Mouse (Mus musculus) heart, embryonic 13.5 days (tissue): ENCODE data around the gene Plscr3. TPM values are rescaled to one million over a fixed set of nuclear protein-coding genes. Genes with fewer than 3 reads are reported as not detected.

Experiments used
- ATAC-seq: fragments of 200-750 bp; cut with Nextera tagmentation; 2 replicates; pipeline ENCODE4 v1.8.0; 2017; ENCODE audit warnings: moderate TSS enrichment; ENCODE audit not compliant: insufficient number of reproducible peaks, low FRiP score, low TSS enrichment; ENCODE audit errors: extremely low read depth
- H3K27ac ChIP-seq: fragments of 300-500 bp; sonication (generic); replicated peaks from 2 replicates; pipeline ENCODE4 v1.5.1; 2015; ENCODE audit warnings: moderate library complexity, mild to moderate bottlenecking, inconsistent platforms
- H3K27me3 ChIP-seq: fragments of 300-500 bp; sonication (generic); replicated peaks from 2 replicates; pipeline ENCODE4 v1.6.1; 2015; ENCODE audit warnings: mild to moderate bottlenecking, inconsistent platforms
- H3K36me3 ChIP-seq: fragments of 300-500 bp; sonication (generic); 2 replicates; pipeline ENCODE4 v1.6.1; 2015; ENCODE audit warnings: mild to moderate bottlenecking, inconsistent platforms
- H3K4me1 ChIP-seq: fragments of 300-500 bp; sonication (generic); 2 replicates; pipeline ENCODE4 v1.6.1; 2015; ENCODE audit warnings: inconsistent platforms
- H3K4me2 ChIP-seq: fragments of 300-500 bp; sonication (generic); 2 replicates; pipeline ENCODE4 v1.6.1; 2015; ENCODE audit warnings: inconsistent platforms, mild to moderate bottlenecking, moderate library complexity
- H3K4me3 ChIP-seq: fragments of 300-500 bp; sonication (generic); 2 replicates; pipeline ENCODE4 v1.5.1; 2015; ENCODE audit warnings: moderate library complexity, mild to moderate bottlenecking, inconsistent platforms
- H3K9ac ChIP-seq: fragments of 300-500 bp; sonication (generic); 2 replicates; pipeline ENCODE4 v1.6.1; 2015; ENCODE audit warnings: inconsistent platforms, mild to moderate bottlenecking, moderate library complexity
- H3K9me3 ChIP-seq: fragments of 300-500 bp; sonication (generic); 2 replicates; pipeline ENCODE4 v1.6.1; 2016; ENCODE audit warnings: inconsistent platforms
- WGBS: fragments of 180-500 bp; shearing (Covaris S2); methylation state at CpG from one replicate; pipeline ENCODE4 v1.1.7; 2015; ENCODE audit warnings: mixed read lengths; 5-methylcytosine and 5-hydroxymethylcytosine counted together
- microRNA-seq: library from miRNA; unstranded; fragments of <30 nt; microRNA quantifications from one replicate; pipeline ENCODE4, GENCODE M21; 2016
- polyA plus RNA-seq: library from polyadenylated mRNA; unstranded; fragments of >200 nt; fragmentation: Nextera tagmentation; extraction: Ambion mirVana; gene quantifications from 2 replicates; pipeline ENCODE4 v1.2.1, GENCODE M21; 2015

Gene Plscr3
- polyA plus RNA-seq, 1 experiment from 2014 or later: 76.2 TPM

GRCm38 (mm10) chr11:69900471-69901405, 54.6 kb downstream of the Plscr3 start, which contains the start of the genes 2810408A11Rik and Neurl4:
2810408A11Rik (minus strand) TSS chr11:69900987.
Neurl4 (plus strand) TSS chr11:69901072.
- peaks cover 41% of the 10 kb centered on the region for H3K4me1 ChIP-seq
- no peaks in the 10 kb centered on the region for H3K27me3 ChIP-seq
- H3K4me3 ChIP-seq: peak within 1 kb of the TSS; percentile 92
- H3K9ac ChIP-seq: peak within 1 kb of the TSS; percentile 96
- peak; percentile 80 for ATAC-seq
- peak within 1 kb of the TSS; percentile 99 for H3K27ac ChIP-seq
- under 1% methylated on average over 38 of the region's 38 CpGs for WGBS
- peak within 1 kb of the TSS; percentile 88 for H3K4me2 ChIP-seq
- no peaks in the 10 kb centered on the region for H3K9me3 ChIP-seq
- peaks cover 28% of the 10 kb centered on the region for H3K36me3 ChIP-seq

- Histone ChIP-seq H3K9ac (peak overlapping the region; percentile 96), H3K4me3 (peak overlapping the region; percentile 92), H3K27me3 (no peaks in the 10 kb centered on the region), H3K27ac (peak overlapping the region; percentile 99), H3K36me3 (peaks cover 35% of the 10 kb centered on the region), H3K9me3 (no peaks in the 10 kb centered on the region), H3K4me2 (peak overlapping the region; percentile 88), H3K4me1 (peaks cover 41% of the 10 kb centered on the region)
- WGBS: under 1% methylated on average over 42 of the region's 42 CpGs
- ATAC-seq: peak; percentile 73
These were observed 55.2 kb downstream of the Plscr3 start for GRCm38 (mm10) chr11:69901406-69901846.

Small RNA genes within 50 kb of the gene (microRNA-seq; reads per million reads assigned to microRNA genes)
- gene Mir6924: not detected

Other genes with a start within 250 kb of the Plscr3 start
- 24.5 and 25.0 TPM in 2 replicates for gene Atp1b2, start 240.4 kb upstream of the Plscr3 start, polyA plus RNA-seq
- 0.23 and 1.7 TPM in 2 replicates for gene Shbg, start 228.5 kb upstream of the Plscr3 start, polyA plus RNA-seq
- 17.5 and 18.1 TPM in 2 replicates for gene Sat2, start 224.4 kb upstream of the Plscr3 start, polyA plus RNA-seq
- gene Fxr2, start 213.4 kb upstream of the Plscr3 start, polyA plus RNA-seq: 22.1 and 25.6 TPM in 2 replicates
- not detected in 2 replicates for gene Sox15, start 191.1 kb upstream of the Plscr3 start, polyA plus RNA-seq
- 51.3 and 52.0 TPM in 2 replicates for gene Mpdu1, start 183.7 kb upstream of the Plscr3 start, polyA plus RNA-seq
- 8.8 and 10.5 TPM in 2 replicates for gene Cd68, start 180.2 kb upstream of the Plscr3 start, polyA plus RNA-seq
- 372 and 373 TPM in 2 replicates for gene Eif4a1, start 174.0 kb upstream of the Plscr3 start, polyA plus RNA-seq
- 59.2 and 63.5 TPM in 2 replicates for gene Senp3, start 164.3 kb upstream of the Plscr3 start, polyA plus RNA-seq
- gene Tnfsf13, start 160.6 kb upstream of the Plscr3 start, polyA plus RNA-seq: 0.23 and 0.38 TPM in 2 replicates
- gene Tnfsf12, start 150.5 kb upstream of the Plscr3 start, polyA plus RNA-seq: 4.7 and 5.7 TPM in 2 replicates
- gene Tnfsfm13, start 150.3 kb upstream of the Plscr3 start, polyA plus RNA-seq: 3.3 and 3.4 TPM in 2 replicates
- 16.1 and 19.1 TPM in 2 replicates for gene Polr2a, start 87.7 kb upstream of the Plscr3 start, polyA plus RNA-seq
- 0.19 and 0.51 TPM in 2 replicates for gene Slc35g3, start 84.4 kb upstream of the Plscr3 start, polyA plus RNA-seq
- gene Zbtb4, start 80.5 kb upstream of the Plscr3 start, polyA plus RNA-seq: 2.7 and 3.1 TPM in 2 replicates
- 6.8 and 7.9 TPM in 2 replicates for gene Chrnb1, start 50.4 kb upstream of the Plscr3 start, polyA plus RNA-seq
- gene Fgf11, start 44.5 kb upstream of the Plscr3 start, polyA plus RNA-seq: 2.0 and 2.3 TPM in 2 replicates
- gene Tmem102, start 40.8 kb upstream of the Plscr3 start, polyA plus RNA-seq: 1.8 and 1.9 TPM in 2 replicates
- gene Gm39566, start 31.1 kb upstream of the Plscr3 start, polyA plus RNA-seq: not detected in 2 replicates
- not detected in 2 replicates for gene Spem2, start 27.9 kb upstream of the Plscr3 start, polyA plus RNA-seq
- gene Spem1, start 24.2 kb upstream of the Plscr3 start, polyA plus RNA-seq: not detected in 2 replicates
- gene Nlgn2, start 8.6 kb upstream of the Plscr3 start, polyA plus RNA-seq: 2.0 and 2.4 TPM in 2 replicates
- gene Tmem256, start 7.9 kb upstream of the Plscr3 start, polyA plus RNA-seq: 330 and 361 TPM in 2 replicates
- 0.38 and 0.56 TPM in 2 replicates for gene Tnk1, start 12.4 kb downstream of the Plscr3 start, polyA plus RNA-seq
- not detected in 2 replicates for gene Tmem95, start 31.6 kb downstream of the Plscr3 start, polyA plus RNA-seq
- 3.9 TPM in 2 replicates for gene Kctd11, start 35.0 kb downstream of the Plscr3 start, polyA plus RNA-seq
- 7.0 and 8.2 TPM in 2 replicates for gene Acap1, start 49.2 kb downstream of the Plscr3 start, polyA plus RNA-seq
- 4.0 and 4.1 TPM in 2 replicates for gene 2810408A11Rik, start 54.6 kb downstream of the Plscr3 start, polyA plus RNA-seq
- gene Neurl4, start 54.7 kb downstream of the Plscr3 start, polyA plus RNA-seq: 7.8 and 8.1 TPM in 2 replicates
- gene Gps2, start 67.5 kb downstream of the Plscr3 start, polyA plus RNA-seq: 45.0 and 52.2 TPM in 2 replicates
- gene Eif5a, start 75.6 kb downstream of the Plscr3 start, polyA plus RNA-seq: 1,157 and 1,215 TPM in 2 replicates
- 3.1 TPM in 2 replicates for gene Ybx2, start 89.4 kb downstream of the Plscr3 start, polyA plus RNA-seq
- gene Slc2a4, start 101.8 kb downstream of the Plscr3 start, polyA plus RNA-seq: 25.8 and 30.3 TPM in 2 replicates
- 6.3 and 7.4 TPM in 2 replicates for gene Cldn7, start 118.4 kb downstream of the Plscr3 start, polyA plus RNA-seq
- gene Ctdnep1, start 134.8 kb downstream of the Plscr3 start, polyA plus RNA-seq: 21.0 and 21.1 TPM in 2 replicates
- gene Elp5, start 136.1 kb downstream of the Plscr3 start, polyA plus RNA-seq: 111 and 119 TPM in 2 replicates
- gene Gabarap, start 144.8 kb downstream of the Plscr3 start, polyA plus RNA-seq: 456 and 466 TPM in 2 replicates
- gene Phf23, start 149.4 kb downstream of the Plscr3 start, polyA plus RNA-seq: 43.8 and 47.9 TPM in 2 replicates
- 20.7 and 22.0 TPM in 2 replicates for gene Dvl2, start 154.2 kb downstream of the Plscr3 start, polyA plus RNA-seq
- gene Acadvl, start 169.0 kb downstream of the Plscr3 start, polyA plus RNA-seq: 131 and 140 TPM in 2 replicates
- gene Dlg4, start 170.6 kb downstream of the Plscr3 start, polyA plus RNA-seq: 4.7 and 5.1 TPM in 2 replicates
- 0.24 TPM in 1 of 2 replicates, not detected in the other for gene Asgr1, start 207.7 kb downstream of the Plscr3 start, polyA plus RNA-seq
- gene Asgr2, start 246.3 kb downstream of the Plscr3 start, polyA plus RNA-seq: 0.18 TPM in 1 of 2 replicates, not detected in the other